In genomic region chr14:73416511-73416910, GRCm38 (mm10) we compare ENCODE assay signal across 21 mouse cellular contexts. TPM values are rescaled to one million over a fixed set of nuclear protein-coding genes. Genes with fewer than 3 reads are reported as not detected.
A peak's percentile ranks its signal among the peaks of the same experiment; 100 is the strongest.
DNase-seq lines count a peak whose midpoint lies in the region; ATAC-seq and TF ChIP-seq lines count a peak whose summit lies in the region.
"Had no signal": no experiment of that assay in that cellular context is flagged by ENCODE, and none has a peak within 500 bp of the region (broad histone marks: within the 10 kb centered on the region; RNA-seq: fewer than 3 reads in every experiment).

No protein-coding gene starts in this region.

- WGBS in embryonic facial prominence, embryonic 12.5 days, result 84% methylated on average over 5 of the region's 5 CpGs
- WGBS in limb, embryonic 11.5 days, result 82% methylated on average over 5 of the region's 5 CpGs
- 82% methylated on average over 5 of the region's 5 CpGs for WGBS in intestine, postnatal 0 days

- no peak overlapping the region for H3K9ac ChIP-seq in embryonic facial prominence, embryonic 12.5 days
- no peak overlapping the region for H3K9ac ChIP-seq in limb, embryonic 11.5 days (ENCODE audit: low read length)
- no peak overlapping the region for H3K9ac ChIP-seq in intestine, postnatal 0 days (ENCODE audit: low read depth, low read length)
- H3K9ac ChIP-seq: forebrain, embryonic 13.5 days; liver, embryonic 14.5 days; lung, embryonic 15.5 days; neural tube, embryonic 12.5 days had no signal

- peak overlapping the region; percentile 75 for H3K27ac ChIP-seq in layer of hippocampus, adult 2 months
- H3K27ac ChIP-seq in embryonic facial prominence, embryonic 12.5 days, result peak overlapping the region; percentile 75
- H3K27ac ChIP-seq in limb, embryonic 11.5 days (replicated peaks; ENCODE audit: low read depth, low read length), result peak overlapping the region; percentile 58
- no peak overlapping the region for H3K27ac ChIP-seq in intestine, postnatal 0 days (ENCODE audit: low read depth, low read length)
- H3K27ac ChIP-seq: forebrain, embryonic 13.5 days; heart, adult 2 months; liver, embryonic 14.5 days; lung, embryonic 15.5 days; neural tube, embryonic 12.5 days had no signal

- ATAC-seq in embryonic facial prominence, embryonic 12.5 days (ENCODE audit: insufficient number of reproducible peaks, insufficient read depth, low FRiP score, low TSS enrichment), result no peak
- ATAC-seq in limb, embryonic 11.5 days (ENCODE audit: insufficient number of reproducible peaks, low FRiP score, low TSS enrichment, low read depth), result peak; percentile 28; the same call in 1 of the 2 replicates
- ATAC-seq in intestine, postnatal 0 days, result no peak
- ATAC-seq: forebrain, embryonic 13.5 days had no signal

- H3K4me3 ChIP-seq in layer of hippocampus, adult 2 months, result no peak overlapping the region
- H3K4me3 ChIP-seq in embryonic facial prominence, embryonic 12.5 days, result no peak overlapping the region
- H3K4me3 ChIP-seq in limb, embryonic 11.5 days (ENCODE audit: low read depth, low read length), result no peak overlapping the region
- no peak overlapping the region for H3K4me3 ChIP-seq in intestine, postnatal 0 days (ENCODE audit: low read depth, low read length)
- H3K4me3 ChIP-seq: erythroblast, embryonic 14.5 days; forebrain, embryonic 13.5 days; heart, adult 2 months; lung, embryonic 15.5 days; neural tube, embryonic 12.5 days had no signal

- DNase-seq in layer of hippocampus, adult 2 months (ENCODE audit: low spot score in 2 of 2), result no peak
- DNase-seq in layer of hippocampus, adult 9-10 months (ENCODE audit: low spot score), result no peak
- no peak for DNase-seq in limb, embryonic 11.5 days (ENCODE audit: low spot score)
- DNase-seq in urinary bladder, postnatal 36 days (ENCODE audit: low spot score in 2 of 2), result no peak
- DNase-seq in adrenal gland, postnatal 25 days, result no peak
- DNase-seq: adrenal gland, postnatal 14 days; cerebellum, adult 11-12 months; cerebellum, postnatal 25 days; embryo, embryonic 11 days; gastrocnemius, postnatal 14 days; heart, adult 2 months; lung, postnatal 4 days; thymus, postnatal 14 days had no signal

- H3K4me1 ChIP-seq in embryonic facial prominence, embryonic 12.5 days, result peaks cover 7% of the 10 kb centered on the region; the same call in 1 of the 2 replicates
- 0 out of 2 replicates have a peak, but pooled peaks cover 12% of the 10 kb centered on the region for H3K4me1 ChIP-seq in limb, embryonic 11.5 days (ENCODE audit: control insufficient read depth, insufficient read depth, low read length)
- no peaks in the 10 kb centered on the region for H3K4me1 ChIP-seq in intestine, postnatal 0 days (replicated peaks; ENCODE audit: control insufficient read depth, insufficient read depth, low read length)

- H3K27me3 ChIP-seq in embryonic facial prominence, embryonic 12.5 days, result no peaks in the 10 kb centered on the region
- no peaks in the 10 kb centered on the region for H3K27me3 ChIP-seq in limb, embryonic 11.5 days (ENCODE audit: control insufficient read depth, insufficient read depth, low read length)
- H3K27me3 ChIP-seq in intestine, postnatal 0 days (replicated peaks; ENCODE audit: control insufficient read depth, insufficient read depth, low read length), result no peaks in the 10 kb centered on the region
- H3K27me3 ChIP-seq: forebrain, embryonic 13.5 days; lung, embryonic 15.5 days; neural tube, embryonic 12.5 days had no signal

- no peak overlapping the region for H3K4me2 ChIP-seq in embryonic facial prominence, embryonic 12.5 days (replicated peaks)
- no peak overlapping the region for H3K4me2 ChIP-seq in limb, embryonic 11.5 days (ENCODE audit: low read depth, severe bottlenecking)
- H3K4me2 ChIP-seq in intestine, postnatal 0 days (replicated peaks; ENCODE audit: low read depth), result no peak overlapping the region
- H3K4me2 ChIP-seq: forebrain, embryonic 13.5 days; lung, embryonic 15.5 days; midbrain, embryonic 11.5 days; neural tube, embryonic 12.5 days had no signal

- no peaks in the 10 kb centered on the region for H3K9me3 ChIP-seq in embryonic facial prominence, embryonic 12.5 days
- H3K9me3 ChIP-seq in limb, embryonic 11.5 days (ENCODE audit: control insufficient read depth, low read length), result no peaks in the 10 kb centered on the region
- H3K9me3 ChIP-seq in intestine, postnatal 0 days (ENCODE audit: control insufficient read depth), result no peaks in the 10 kb centered on the region
- H3K9me3 ChIP-seq: forebrain, embryonic 13.5 days; lung, embryonic 15.5 days; neural tube, embryonic 12.5 days had no signal

- TF ChIP-seq CTCF in layer of hippocampus, adult 2 months (conservative IDR thresholded peaks at IDR 0.05), result no peak
- no peak for TF ChIP-seq CTCF in intestine, postnatal 0 days (IDR thresholded peaks at IDR 0.05; ENCODE audit: low read depth)

- H3K36me3 ChIP-seq in embryonic facial prominence, embryonic 12.5 days, result no peaks in the 10 kb centered on the region
- no peaks in the 10 kb centered on the region for H3K36me3 ChIP-seq in limb, embryonic 11.5 days (ENCODE audit: control insufficient read depth, insufficient read depth, low read length)
- no peaks in the 10 kb centered on the region for H3K36me3 ChIP-seq in intestine, postnatal 0 days (ENCODE audit: control insufficient read depth, insufficient read depth)
- H3K36me3 ChIP-seq: lung, embryonic 15.5 days; neural tube, embryonic 12.5 days had no signal

RNA-seq across cellular contexts. Expression of gene Itm2b, which starts 31.4 kb away (rescaled TPM):
- total RNA-seq in layer of hippocampus, adult 2 months (2021), result 1,000 to 10,000 TPM in 1 of 2 experiments, 100 to 1,000 TPM in 1; 989 to 1,035 TPM
- 464 and 478 TPM in 2 replicates for polyA plus RNA-seq in embryonic facial prominence, embryonic 12.5 days (2016; fragmentation: Nextera tagmentation; extraction: Ambion mirVana)
- polyA plus RNA-seq in limb, embryonic 11.5 days (2014; fragmentation: Nextera tagmentation; extraction: Ambion mirVana), result 335 and 352 TPM in 2 replicates
- 881 and 1,010 TPM in 2 replicates for total RNA-seq in adrenal gland, postnatal 25 days (2021)
- polyA plus RNA-seq in intestine, postnatal 0 days (2015; fragmentation: Nextera tagmentation; extraction: Ambion mirVana), result 1,587 and 1,596 TPM in 2 replicates
